Mouse (Mus musculus) layer of hippocampus, postnatal 10 days (tissue): Measurements from ENCODE around the gene Cct8l1. TPM values are rescaled to one million over a fixed set of nuclear protein-coding genes. Genes with fewer than 3 reads are reported as not detected.

ENCODE experiments used
- DNase-seq, 2 experiments: peaks; one replicate each; pipeline ENCODE4 v3.0.0; 2021; ENCODE audit warnings: low spot score in 2 of 2
- total RNA-seq, 2 experiments: library from RNA; stranded (reverse); gene quantifications; 2 replicates each; pipeline ENCODE4 v1.2.3; 2021

The Cct8l1 gene
- total RNA-seq, 2 experiments from 2014 or later: 0.18 TPM; not detected in 1

DNA sequence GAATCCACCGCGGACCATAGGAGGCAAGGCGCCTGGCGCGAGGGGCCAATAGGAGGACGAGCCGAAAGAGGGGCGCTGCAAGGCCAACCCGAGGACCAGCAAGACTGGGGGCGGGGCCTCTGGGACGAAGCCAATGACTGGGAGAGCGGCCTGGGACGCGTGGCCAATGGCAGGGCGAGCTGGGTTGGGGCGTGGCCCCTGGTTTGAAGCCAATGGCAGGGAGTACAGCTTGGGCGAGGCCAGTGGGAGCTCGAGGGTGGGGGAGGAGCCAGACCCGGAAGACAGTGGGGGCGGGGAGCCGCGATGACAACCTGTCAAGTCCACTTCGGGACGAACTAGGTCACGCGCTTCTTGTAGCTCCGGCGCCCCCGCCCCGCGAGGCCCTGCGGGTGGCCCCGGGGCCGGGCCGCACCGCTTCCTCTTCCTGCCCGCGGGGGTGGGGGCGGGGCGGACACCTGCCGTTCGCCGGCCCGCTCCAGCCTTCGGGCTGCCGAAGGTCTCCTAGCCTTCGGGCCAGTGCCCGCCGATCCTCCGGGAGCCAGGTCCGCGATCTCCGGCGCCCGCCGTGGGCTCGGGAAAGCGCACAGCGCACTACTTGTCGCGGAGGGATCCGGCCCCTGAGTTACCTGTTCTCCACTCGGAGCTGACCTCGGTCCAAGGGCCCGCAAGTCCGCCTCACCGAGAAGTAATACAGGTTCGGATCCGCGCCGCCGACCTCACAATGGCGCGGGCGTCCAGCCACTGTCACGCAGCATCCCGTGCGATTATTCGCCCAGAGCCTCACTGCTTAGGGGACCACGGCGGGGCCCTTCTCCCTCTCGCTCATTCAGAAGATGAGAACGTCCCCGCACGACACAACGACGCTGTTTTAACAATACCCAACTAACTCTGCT, 13.9 kb downstream of the Cct8l1 start:
- DNase-seq: peak; percentile 100

DNA sequence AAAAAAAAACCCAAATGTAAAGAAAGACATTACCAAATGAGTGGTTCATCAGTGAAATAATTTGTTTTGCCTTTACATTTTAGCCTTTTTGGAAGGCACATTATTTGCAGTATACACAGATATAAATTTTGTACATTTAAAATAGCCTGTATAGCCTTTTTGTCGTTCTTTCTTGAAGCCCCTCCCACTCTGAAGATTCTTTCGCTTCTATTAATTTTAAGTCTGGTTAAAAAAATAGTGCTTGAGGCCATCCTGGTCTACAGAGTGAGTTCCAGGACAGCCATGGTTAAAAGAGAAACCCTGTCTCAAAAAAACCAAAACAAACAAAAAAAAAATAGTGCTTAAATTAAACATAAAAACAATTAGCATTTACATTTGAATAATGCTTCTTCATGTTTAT, 14.8 kb downstream of the Cct8l1 start:
- DNase-seq: no peak

DNA sequence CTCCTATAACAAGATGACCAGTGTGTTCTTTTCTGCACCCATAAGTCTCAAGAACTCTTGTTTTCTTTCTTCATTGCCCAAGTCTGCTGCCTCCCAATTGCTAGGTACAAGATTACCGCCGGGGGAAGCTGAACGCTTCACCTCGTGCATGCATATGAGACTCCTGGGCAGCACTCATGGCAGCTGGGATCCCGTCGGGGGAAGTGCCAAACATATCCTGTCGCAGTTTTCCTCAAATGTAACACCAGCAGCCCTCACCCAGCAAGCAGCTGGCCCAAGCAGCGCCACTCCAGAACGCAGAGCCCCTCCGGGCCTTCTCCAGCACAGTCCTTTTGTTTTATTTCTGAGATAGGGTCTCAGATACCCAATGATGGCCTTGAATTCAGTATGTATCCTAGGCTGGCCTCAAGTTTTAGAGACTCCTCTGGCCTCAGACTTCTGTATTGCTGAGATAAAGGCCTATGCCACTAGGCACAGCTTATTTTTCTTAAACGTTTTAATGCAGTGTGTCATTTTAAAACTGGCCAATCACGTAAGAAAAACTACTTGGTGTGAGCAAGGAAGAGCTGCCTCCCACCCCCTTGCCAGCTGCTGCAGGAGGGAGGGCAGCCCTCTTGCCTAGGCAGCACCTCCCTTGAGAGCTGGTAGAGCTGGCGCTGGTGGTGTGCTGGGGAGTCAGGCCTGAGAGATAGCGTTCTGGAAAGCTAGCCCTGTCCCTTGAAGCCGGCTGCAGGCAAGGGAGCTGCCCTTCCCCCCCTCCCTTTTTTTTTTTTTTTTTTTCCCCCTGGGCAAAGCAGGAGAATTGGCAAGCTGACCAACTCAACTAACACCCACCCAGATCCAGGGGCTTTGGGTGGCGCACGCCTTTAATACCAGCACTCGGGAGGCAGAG, 16.6 kb downstream of the Cct8l1 start:
- peak in 1 of 2 experiments; percentile 14 for DNase-seq

DNA sequence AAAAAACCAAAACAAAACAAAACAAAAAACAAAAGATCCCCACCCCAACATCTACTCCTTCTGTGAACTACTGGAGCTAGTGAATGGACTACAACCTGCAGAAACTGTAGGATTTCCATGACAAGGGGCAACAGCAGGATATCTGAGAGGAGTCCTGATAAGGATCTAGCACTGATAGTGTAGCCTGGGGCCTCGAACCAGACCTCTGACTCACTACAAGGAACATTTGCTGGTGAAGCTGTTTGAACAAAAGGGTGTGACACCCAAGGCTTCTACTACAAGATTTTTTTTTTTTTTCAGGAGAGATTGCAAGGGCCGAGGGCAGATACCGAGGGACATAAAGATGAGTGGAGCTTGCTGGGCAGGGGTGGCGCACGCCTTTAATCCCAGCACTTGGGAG, 17.4 kb downstream of the Cct8l1 start:
- no peak for DNase-seq

DNA sequence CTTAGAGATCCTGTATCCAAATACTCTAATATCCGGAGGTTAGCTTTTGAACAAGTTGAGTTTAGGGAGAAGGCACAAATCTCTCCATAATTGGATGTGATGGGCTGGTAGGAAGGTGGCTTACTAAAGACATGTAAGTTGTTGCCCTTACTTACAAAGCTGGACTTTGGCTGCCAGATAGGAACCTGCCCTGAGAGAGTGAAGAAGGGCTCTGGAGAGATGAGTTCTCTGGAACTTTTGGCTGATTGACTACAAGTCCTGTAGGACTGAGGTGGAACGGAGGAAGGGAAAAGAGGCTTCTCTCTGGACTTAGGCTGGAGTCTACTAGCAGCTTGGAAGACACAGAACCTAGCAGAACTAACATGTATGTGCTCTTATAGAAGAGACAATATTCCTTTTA, 19.7 kb downstream of the Cct8l1 start:
- DNase-seq: no peak

DNA sequence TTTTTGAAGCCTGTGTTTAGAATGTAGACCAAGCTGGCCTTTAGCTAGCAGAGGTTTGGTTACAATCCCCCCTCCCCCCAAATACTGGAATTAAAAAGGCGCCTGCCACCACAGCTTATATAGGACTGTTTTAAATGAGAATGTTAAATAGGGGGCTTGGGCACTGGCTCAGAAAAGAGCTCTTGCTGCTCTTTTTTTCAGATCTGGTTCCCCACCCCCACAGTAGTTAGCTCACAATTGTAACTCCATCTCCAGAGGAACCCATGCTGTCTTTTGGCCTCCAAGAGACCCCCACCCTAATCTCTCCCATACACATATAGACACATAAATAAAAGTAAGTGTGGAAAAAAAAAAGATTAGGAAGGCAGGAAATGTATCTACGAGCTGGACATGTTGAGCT, 20.6 kb downstream of the Cct8l1 start:
- no peak for DNase-seq

DNA sequence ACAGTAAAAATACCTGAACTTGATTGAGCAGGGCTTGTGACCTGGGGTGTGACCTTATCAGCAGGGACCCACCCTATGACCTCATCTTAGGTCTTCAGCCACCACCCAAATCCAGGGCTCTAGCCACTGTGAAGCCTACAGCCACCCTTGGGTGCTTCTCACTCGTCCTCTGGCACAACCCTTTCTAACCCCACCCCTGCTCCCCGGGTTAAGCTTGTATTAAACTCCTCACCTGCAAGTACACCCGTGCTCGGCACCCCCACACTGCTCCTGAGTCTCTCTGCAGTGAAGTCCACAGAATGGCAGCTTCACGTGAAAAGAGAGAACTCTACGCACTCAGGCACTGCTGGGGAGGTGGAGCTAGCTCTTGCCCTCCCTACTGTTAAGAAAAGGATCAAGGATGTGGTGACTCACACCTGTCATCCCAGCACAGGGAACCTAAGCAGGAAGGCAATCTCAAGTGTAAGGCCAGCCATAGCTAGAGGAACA, 21.1 kb downstream of the Cct8l1 start:
- DNase-seq: no peak

DNA sequence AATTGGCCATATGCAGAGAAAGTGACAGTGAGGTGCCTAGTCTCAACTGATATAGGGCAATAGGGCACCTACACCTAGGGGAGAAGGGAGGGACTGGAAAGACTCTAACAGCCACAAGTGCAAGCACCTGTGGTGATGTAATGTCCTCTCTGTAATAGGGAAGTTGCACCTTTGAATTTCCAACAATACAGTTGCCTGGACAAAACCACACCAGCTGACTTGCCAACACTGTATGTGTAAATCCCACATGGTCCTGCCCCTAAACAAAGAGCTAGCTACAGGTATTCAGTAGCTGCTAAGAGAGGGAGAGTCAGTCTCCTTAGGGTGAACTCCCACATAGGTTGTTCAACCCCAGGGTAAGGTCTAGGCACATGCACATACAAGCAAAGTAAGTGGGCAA, 24.5 kb downstream of the Cct8l1 start:
- DNase-seq: no peak

DNA sequence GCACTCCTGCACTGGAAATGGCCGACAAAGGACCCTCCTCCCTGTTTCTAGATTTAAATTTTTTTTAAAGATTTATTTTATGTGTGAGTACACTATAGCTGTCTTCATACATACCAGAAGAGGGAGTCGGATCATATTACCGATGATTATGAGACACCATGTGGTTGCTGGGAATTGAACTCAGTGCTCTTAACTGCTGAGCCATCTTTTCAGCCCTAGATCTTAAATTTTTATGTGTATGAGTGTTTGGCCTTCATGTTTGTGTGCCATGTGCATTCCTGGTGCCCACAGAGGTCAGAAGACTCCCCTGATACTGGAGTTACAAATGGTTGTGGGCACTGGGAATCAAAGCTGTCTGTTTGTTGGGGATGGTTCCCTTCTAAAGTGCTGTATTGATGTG, 25.1 kb downstream of the Cct8l1 start:
- DNase-seq: no peak

DNA sequence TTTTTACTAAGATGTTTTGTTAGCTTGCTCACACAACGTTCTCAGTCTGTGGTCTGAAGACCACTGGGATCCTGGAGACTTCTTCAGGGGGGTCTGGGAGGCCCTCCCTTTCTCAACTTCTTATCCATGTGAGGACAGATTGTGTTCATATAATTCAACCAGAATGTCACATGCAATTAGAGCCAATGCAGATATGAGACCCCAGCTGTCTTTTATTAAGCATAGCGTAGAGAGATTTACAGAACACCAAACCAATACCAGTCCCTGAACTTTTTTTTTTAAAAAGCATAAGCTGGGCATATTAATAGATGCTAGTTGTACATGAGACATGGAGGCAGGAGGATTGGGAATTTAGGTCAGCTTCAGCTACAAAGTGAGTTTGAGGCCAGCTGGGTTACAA, 25.8 kb downstream of the Cct8l1 start:
- DNase-seq: no peak

DNA sequence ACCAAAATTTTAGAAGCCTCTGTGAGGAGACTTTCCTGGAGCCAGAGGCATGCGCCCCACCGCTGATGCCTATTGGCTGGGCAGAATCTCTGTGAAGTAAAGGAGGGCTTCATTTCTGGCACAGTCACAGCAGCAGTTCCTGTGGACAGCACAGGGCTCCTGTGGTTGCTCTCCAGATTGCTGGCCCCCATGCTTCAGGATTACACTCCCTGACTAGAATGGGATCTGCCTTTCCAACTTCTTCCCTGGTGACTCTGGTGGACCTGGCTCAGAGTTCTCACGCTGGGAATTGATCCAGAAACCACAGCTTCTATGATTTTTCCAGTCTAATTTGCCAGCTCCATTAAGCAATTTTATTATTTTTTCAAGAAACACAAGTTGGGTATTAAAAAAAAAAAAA, 28.2 kb downstream of the Cct8l1 start:
- DNase-seq: peak; percentile 16 to 23

DNA sequence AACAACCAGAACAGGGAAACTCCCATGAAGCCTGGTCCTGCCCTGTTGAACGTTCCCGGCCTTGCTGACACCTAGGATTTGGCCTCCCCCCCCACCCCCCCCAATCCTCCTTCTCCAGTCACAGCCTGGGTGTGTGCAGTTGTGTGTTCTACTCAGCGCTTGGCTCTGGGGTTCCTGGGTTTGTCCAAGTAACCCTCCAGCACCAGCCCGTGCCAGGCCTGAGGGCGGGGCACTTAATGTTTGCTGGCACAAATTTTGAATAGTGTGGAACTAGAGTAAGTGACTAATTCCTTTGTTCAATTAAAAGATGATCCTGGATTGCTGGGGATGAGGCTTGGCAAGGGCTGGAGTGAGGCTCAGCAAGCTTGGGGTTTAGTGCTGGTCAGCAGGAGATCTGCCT, 28.7 kb downstream of the Cct8l1 start:
- DNase-seq: no peak

DNA sequence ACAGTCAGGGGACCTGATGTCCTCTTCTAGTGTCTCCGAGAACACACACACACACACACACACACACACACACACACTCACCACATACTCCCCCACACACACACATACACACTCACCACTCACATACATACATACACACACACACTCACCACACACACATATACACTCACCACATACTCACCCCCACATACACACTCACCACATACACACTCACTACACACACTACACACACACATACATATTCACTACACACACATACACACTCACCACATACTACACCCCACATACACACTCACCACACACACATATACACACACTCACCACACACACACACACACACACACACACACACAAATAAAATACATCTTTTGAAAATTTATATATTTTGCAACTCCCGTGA, 31.0 kb downstream of the Cct8l1 start:
- DNase-seq: no peak

DNA sequence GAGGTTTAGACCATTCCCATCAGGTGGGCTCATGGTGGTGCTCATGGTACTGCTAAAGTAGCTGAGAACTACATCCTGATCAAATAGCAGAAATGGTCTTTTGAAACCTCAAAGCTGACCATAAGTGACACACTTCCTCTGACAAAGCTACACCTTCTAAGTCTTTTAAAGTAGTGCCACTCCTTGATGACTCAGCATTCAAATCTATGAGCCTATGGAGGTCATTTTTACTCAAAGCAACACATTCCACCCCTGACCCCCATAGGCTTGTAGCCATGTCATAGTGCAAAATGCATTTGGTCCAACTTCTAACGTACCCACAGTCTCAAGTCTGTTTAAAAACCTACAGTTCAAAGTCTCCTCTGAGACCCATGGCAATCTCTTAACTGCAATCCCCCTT, 35.0 kb downstream of the Cct8l1 start:
- DNase-seq: no peak

DNA sequence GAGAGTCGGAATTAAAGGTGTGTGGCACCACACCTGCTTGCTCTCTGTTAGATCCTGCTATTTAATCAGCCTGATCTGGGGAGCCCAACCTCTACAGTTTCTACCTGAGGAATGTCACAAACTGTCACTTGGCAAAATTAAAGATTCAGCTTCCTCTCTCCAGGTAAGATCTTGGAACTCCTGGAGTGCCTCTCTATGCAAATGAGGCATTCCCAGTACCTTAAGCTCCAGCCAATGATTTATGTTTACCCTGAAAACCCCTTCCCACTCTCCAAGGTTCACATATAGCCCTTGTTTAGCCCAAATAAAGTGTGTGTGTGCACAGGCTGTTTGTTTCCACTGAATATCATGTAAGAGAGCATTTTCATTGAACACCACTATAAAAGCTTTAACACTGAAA, 38.3 kb downstream of the Cct8l1 start:
- no peak for DNase-seq

DNA sequence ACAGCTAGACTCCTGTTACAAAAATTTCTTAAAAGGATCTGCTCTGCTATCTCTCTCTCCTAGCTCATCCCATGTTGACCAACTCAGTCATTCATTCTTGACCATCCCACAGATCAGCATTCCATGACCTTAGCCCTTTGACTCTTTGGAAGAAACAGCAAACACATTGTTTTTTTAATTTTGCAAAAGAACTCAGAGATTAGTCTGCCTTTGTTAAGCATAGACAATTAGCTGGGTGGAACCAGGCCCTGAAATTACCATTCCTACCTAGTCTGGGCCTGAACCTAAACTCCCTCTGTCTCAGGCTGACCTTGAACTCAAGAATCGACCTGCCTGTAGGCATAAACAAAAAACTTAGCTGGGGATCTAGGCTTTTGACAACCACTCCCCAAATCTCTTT, 38.8 kb downstream of the Cct8l1 start:
- DNase-seq: no peak

DNA sequence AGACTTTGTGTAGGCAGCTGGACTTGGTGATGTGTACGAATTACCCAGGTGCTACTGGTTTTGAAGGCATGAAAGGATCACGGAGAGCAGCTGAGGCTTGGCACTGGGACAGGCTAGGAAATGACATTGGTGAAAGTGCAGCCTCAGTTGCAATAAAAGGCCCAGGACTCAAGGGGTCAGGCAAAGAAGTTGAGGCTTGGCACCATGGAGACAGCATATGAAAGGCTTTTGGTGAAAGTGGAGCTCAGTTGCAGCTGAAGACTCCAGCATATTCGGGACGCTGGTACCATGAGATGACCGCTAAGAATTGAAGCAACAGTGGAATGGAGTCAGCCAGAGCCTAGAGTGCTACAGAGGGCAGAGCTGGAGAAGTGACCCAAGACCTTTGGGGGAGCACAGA, 39.8 kb downstream of the Cct8l1 start:
- DNase-seq: no peak

DNA sequence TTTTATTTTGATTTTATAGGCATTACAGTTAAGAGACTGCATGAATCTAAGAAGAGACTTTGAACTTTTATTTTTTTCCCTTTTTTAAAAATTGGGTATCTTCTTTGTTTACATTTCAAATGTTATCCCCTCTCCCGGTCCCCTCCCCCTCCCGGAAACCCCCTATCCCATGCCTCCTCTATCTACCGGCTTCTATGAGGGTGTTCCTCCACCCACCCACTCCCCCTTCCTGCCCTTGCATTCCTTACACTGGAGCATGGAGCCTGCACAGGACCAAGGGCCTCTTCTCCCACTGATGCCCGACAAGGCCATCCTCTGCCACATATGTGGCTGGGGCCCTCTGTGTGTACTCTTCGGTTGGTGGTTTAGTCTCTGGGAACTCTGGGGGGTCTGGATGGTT, 40.5 kb downstream of the Cct8l1 start:
- no peak for DNase-seq
